Mouse (Mus musculus): Measurements from ENCODE around the gene Ifi35.
"Not testable (repeated sequence)": the region's sequence is repeated elsewhere in the genome, so short reads cannot be mapped to it uniquely, and the experiment has no call there.

Gene Ifi35

GRCm38 (mm10) chr11:101447786-101448185 is 421 bp upstream of the Ifi35 start:
- in situ Hi-C loops (cut with MseI, MboI): no loop called here

GRCm38 (mm10) chr11:101448899-101449298 is 692 bp downstream of the Ifi35 start:
- in situ Hi-C loops (cut with MseI, MboI): no loop called here

GRCm38 (mm10) chr11:101449596-101449995 is 1.4 kb downstream of the Ifi35 start:
- in situ Hi-C loops (cut with MseI, MboI): not testable (repeated sequence)

DNA sequence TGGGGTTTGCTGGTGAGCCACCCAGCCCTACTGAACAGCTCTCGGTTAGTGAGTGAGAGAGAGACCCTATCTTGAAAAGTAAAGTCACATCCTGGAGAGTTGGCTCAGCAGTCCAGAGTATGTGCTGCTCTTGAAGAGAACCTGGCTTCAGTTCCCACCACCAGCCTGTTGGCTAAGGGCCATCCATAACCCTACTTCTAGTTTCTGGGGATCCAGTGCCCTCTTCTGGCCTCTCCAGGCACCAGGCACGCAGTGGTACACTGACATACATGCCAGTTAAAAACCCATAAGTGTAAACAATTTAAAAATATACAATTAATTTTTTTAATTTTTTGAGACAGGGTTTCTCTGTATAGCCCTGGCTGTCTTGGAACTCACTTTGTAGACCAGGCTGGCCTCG is 2.2 kb downstream of the Ifi35 start:
- in situ Hi-C loops (cut with MseI, MboI): no loop called here

DNA sequence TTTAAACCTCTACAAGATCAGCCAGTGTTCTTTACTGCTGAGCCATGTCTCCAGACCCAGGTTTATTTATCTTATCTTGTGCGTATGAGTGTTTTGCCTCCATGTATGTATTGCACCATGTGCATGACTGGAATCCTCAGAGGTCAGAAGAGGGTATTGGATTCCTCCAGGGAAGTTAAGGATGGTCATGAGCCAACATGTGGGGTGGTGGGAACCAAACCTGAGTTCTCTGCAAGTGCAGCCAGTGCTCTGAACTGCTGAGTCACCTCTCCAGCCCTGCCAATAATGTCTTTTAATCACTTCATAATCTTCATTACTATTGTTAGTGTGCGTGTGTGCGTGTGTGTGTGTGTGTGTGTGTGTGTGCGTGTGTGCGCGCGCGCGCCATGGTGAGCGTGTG is 3.3 kb downstream of the Ifi35 start:
- in situ Hi-C loops (cut with MseI, MboI): no loop called here

GRCm38 (mm10) chr11:101452093-101452774 is 4.0 kb downstream of the Ifi35 start:
- in situ Hi-C loops (cut with MseI, MboI): no loop called here

GRCm38 (mm10) chr11:101454702-101455101 is 6.5 kb downstream of the Ifi35 start:
- in situ Hi-C loops (cut with MseI, MboI): no loop called here

- in situ Hi-C loops (cut with MseI, MboI): no loop called here
Observed at GRCm38 (mm10) chr11:101455627-101456026, 7.4 kb downstream of the Ifi35 start.

- in situ Hi-C loops (cut with MseI, MboI): no loop called here
Observed at GRCm38 (mm10) chr11:101457631-101458030, 9.4 kb downstream of the Ifi35 start.

GRCm38 (mm10) chr11:101458217-101458616 is 10.0 kb downstream of the Ifi35 start:
- in situ Hi-C loops (cut with MseI, MboI): no loop called here

- in situ Hi-C loops (cut with MseI, MboI): no loop called here
Observed at GRCm38 (mm10) chr11:101459716-101460115, 11.5 kb downstream of the Ifi35 start.

- in situ Hi-C loops (cut with MseI, MboI): no loop called here
Observed at GRCm38 (mm10) chr11:101460321-101460720, 12.1 kb downstream of the Ifi35 start.

DNA sequence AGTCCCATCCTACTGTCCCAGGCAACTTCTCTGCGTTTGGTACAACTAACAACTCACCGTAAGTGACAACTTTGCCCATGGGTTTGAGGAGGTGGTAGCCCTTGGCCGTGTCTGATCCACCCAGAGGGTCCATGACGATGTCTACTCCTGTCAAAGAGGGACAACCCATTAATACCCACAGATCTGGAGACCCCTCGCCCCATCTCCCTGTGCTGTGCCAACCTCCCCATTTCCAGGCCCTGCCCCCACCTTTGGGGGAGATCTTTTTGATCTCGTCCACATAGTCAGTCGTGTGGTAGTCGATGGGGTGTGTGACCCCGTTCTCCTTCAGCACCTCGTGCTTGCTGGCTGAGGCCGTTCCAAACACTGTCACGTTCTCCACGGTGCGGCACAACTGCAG is 13.9 kb downstream of the Ifi35 start:
- in situ Hi-C loops (cut with MseI, MboI): no loop called here

DNA sequence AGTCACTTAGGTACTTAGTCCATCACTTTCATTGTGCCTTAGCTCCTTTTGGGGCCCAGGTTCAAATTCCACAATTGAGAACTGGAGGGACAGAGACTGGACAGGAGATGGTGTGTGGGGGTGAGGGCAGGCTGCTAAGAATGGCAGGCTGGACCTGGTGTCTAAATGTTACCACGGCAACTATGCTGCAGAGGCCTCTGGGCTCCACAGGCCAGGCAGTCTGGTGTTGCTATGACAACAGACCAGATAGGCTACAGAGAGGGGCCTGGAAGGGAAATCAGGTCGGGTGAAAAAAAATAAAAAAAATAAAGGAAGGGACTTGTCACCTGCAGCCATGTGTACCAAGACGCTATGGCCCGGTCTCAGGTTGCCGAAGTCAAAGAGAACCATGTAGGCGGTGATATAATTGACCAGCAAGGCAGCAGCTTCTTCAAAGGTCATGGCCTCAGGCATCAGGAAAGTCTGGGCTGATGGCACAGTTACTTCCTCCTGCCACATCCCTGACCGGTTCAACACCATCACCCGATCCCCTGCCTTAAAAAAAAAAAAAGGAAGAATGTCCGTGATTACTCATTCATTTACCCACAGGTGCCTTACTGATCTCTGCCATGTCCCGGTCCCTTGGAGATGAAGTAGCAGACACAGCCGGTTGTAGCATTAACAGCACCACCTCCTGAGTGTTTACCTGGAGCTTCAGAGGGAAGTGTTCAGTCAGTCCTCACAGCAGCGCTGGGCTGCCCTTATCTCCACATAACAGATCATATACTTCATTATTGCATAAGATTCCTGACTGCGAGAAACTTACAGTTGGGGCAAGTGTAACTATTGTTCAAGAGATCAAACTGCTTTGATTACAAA is 14.6 kb downstream of the Ifi35 start:
- in situ Hi-C loops (cut with MseI, MboI): no loop called here

DNA sequence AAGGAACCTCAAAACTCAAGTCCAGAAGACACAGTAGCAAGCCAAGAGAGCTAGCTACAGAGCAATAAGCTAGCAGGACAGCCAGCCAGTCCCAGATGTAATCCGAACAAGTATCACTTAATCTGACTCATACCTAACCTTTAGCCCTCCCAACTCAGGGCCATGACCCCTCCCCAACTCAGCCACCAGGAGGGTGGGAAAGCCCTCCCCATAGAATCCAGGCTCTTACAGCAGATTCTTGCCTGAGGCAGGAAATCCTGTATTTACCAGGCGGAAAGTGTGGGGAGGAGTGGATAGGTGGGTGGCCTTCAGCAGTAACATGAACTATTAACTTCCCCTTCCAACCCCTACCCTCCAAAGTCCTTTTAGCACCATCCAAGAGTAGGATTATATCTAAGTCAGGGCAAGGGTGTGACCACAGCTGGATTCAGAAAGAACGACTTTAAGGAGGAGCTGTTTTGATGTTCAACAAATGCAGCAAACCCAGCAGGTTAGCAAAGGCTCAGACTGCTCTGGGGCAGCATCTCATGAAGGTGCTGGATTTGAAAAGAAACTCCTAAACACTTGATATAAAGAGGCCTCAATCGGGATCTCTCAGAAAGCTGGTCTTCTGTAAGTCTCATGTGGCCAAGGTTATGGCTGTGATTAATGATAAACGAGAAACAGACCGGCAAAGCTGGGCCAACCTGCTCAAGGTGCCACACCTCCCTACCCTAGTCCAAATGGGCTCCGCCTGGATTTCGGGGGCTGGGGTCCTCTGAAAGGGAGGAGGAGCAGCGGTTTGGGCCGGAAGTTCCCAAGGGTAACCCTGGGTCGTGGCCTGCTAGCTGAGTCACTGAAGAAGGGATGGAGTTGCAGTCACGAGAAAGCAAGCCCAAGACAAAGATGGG is 16.2 kb downstream of the Ifi35 start, which contains the start of gene Rnd2:
Gene Rnd2, plus strand, starts transcription at position 789 of the 890 bp plus-strand sequence.
- in situ Hi-C loops (cut with MseI, MboI): no loop called here

DNA sequence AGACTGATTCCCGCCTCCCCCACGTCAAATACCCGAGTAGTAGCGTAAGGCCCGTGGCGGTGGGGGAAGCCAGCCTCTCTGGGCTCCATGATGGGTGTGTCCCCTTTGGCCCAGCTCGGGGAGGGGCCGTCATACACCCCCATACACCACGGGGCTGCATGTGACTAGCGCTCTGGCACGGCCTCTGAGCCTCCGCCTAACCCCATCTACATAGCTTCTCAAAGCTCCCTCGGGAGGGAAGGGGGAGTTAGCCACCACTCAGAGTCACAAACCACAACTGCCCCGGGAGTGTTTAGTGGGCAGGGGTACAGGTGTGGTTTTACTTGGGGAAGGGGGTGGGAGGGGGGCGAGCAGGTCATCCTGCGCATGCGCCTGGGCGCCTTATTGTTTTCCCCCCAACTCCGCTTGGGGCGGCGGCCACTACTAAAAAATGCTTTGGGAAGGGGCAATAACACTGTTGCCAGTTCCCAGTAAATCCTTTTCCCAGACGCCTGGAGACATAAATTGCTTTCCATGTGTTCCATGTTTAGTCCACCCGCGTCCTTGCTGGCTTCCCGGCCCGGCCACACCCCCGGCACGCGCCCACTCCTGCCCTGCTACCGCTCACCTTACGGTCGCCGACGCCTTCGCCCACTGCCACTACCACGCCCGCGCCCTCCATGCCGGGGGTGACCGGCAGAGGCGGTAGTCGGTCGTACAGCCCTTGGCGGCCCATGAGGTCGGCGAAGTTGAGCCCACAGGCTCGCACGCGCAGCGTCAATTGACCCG is 17.1 kb downstream of the Ifi35 start:
- in situ Hi-C loops (cut with MseI, MboI): no loop called here

GRCm38 (mm10) chr11:101465869-101466551 is 17.8 kb downstream of the Ifi35 start, which contains the start of gene Vat1:
Vat1 (minus strand) TSS chr11:101466230.
- in situ Hi-C loops (cut with MseI, MboI): no loop called here

- in situ Hi-C loops (cut with MseI, MboI): not testable (repeated sequence)
Observed at GRCm38 (mm10) chr11:101466552-101466950, 18.3 kb downstream of the Ifi35 start.

- in situ Hi-C loops (cut with MseI, MboI): no loop called here
Observed at GRCm38 (mm10) chr11:101467477-101468262, 19.5 kb downstream of the Ifi35 start.

GRCm38 (mm10) chr11:101468263-101468688 is 20.1 kb downstream of the Ifi35 start:
- in situ Hi-C loops (cut with MseI, MboI): no loop called here

Data from mouse trophoblast stem cell (cell line).